Mouse (Mus musculus) stomach, postnatal 0 days (tissue): ENCODE results near the gene Arpc5l.

Experiments
- CTCF ChIP-seq: IDR thresholded peaks from 2 replicates; pipeline ENCODE4 v1.5.1; 2016; ENCODE audit warnings: antibody characterized with exemption, low read depth, mild to moderate bottlenecking, moderate library complexity
- EP300 ChIP-seq: optimal IDR thresholded peaks from 2 replicates; pipeline ENCODE3; 2016; ENCODE audit warnings: antibody characterized with exemption

- TF ChIP-seq CTCF, result no peak
- TF ChIP-seq EP300, result no peak
These were observed 16.2 kb upstream of the Arpc5l start for GRCm38 (mm10) chr2:38988929-38989328.
